Mouse (Mus musculus): ENCODE measurements around the gene Cwc25.

The Cwc25 gene

GRCm38 (mm10) chr11:97766154-97766881, at the start of gene Cwc25:
TSS of gene Cwc25 (minus strand) at chr11:97766556.
- peak; percentile 94 to 95 for DNase-seq (ENCODE audit: low spot score in 2 of 2)

- no peak for DNase-seq (ENCODE audit: low spot score in 2 of 2)
Observed at GRCm38 (mm10) chr11:97815736-97816135, 49.4 kb upstream of the Cwc25 start.

GRCm38 (mm10) chr11:97813746-97814515, 47.6 kb upstream of the Cwc25 start:
- no peak for DNase-seq (ENCODE audit: low spot score in 2 of 2)

- no peak for DNase-seq (ENCODE audit: low spot score in 2 of 2)
Observed at GRCm38 (mm10) chr11:97813085-97813484, 46.7 kb upstream of the Cwc25 start.

- no peak for DNase-seq (ENCODE audit: low spot score in 2 of 2)
Observed at GRCm38 (mm10) chr11:97812491-97812921, 46.1 kb upstream of the Cwc25 start.

- no peak for DNase-seq (ENCODE audit: low spot score in 2 of 2)
Observed at GRCm38 (mm10) chr11:97811569-97812362, 45.4 kb upstream of the Cwc25 start.

- DNase-seq (ENCODE audit: low spot score in 2 of 2): no peak
Observed at GRCm38 (mm10) chr11:97810970-97811369, 44.6 kb upstream of the Cwc25 start.

GRCm38 (mm10) chr11:97810356-97810755, 44.0 kb upstream of the Cwc25 start:
- no peak for DNase-seq (ENCODE audit: low spot score in 2 of 2)

- no peak for DNase-seq (ENCODE audit: low spot score in 2 of 2)
Observed at GRCm38 (mm10) chr11:97809235-97810121, 43.1 kb upstream of the Cwc25 start.

GRCm38 (mm10) chr11:97808621-97809234, 42.4 kb upstream of the Cwc25 start:
- no peak for DNase-seq (ENCODE audit: low spot score in 2 of 2)

GRCm38 (mm10) chr11:97808093-97808492, 41.7 kb upstream of the Cwc25 start:
- DNase-seq (ENCODE audit: low spot score in 2 of 2): peak; percentile 75

- DNase-seq (ENCODE audit: low spot score in 2 of 2): peak in 1 of 2 experiments; percentile 63
Observed at GRCm38 (mm10) chr11:97807626-97808025, 41.3 kb upstream of the Cwc25 start.

GRCm38 (mm10) chr11:97806613-97806964, 40.2 kb upstream of the Cwc25 start:
- DNase-seq (ENCODE audit: low spot score in 2 of 2): no peak

GRCm38 (mm10) chr11:97805662-97806612, 39.6 kb upstream of the Cwc25 start:
- DNase-seq (ENCODE audit: low spot score in 2 of 2): peak in 1 of 2 experiments; percentile 77

GRCm38 (mm10) chr11:97804841-97805661, 38.7 kb upstream of the Cwc25 start:
- no peak for DNase-seq (ENCODE audit: low spot score in 2 of 2)

GRCm38 (mm10) chr11:97803847-97804246, 37.5 kb upstream of the Cwc25 start:
- DNase-seq (ENCODE audit: low spot score in 2 of 2): no peak

- no peak for DNase-seq (ENCODE audit: low spot score in 2 of 2)
Observed at GRCm38 (mm10) chr11:97802495-97802894, 36.1 kb upstream of the Cwc25 start.

GRCm38 (mm10) chr11:97802194-97802470, 35.8 kb upstream of the Cwc25 start:
- DNase-seq (ENCODE audit: low spot score in 2 of 2): no peak
